Mouse (Mus musculus) retina, postnatal 1 day (tissue): ENCODE data around the gene Nucb1.
"Not testable (repeated sequence)": the region's sequence is repeated elsewhere in the genome, so short reads cannot be mapped to it uniquely, and the experiment has no call there.

ENCODE experiments used
- DNase-seq: peaks from one replicate; pipeline ENCODE4 v3.0.0-alpha.2; 2012

The Nucb1 gene

GRCm38 (mm10) chr7:45488293-45489204 lies 21.7 kb downstream of the Nucb1 start, which contains the start of gene Dhdh:
Gene Dhdh, minus strand, starts transcription at chr7:45488805.
- peak; percentile 76 for DNase-seq

- peak; percentile 64 for DNase-seq
Measured at GRCm38 (mm10) chr7:45487861-45488292, 22.3 kb downstream of the Nucb1 start.

- no peak for DNase-seq
Measured at GRCm38 (mm10) chr7:45486761-45487415, 23.3 kb downstream of the Nucb1 start, which contains the start of gene Gm45808. Gene Gm45808, minus strand, starts transcription at chr7:45486811.

- DNase-seq: no peak
Measured at GRCm38 (mm10) chr7:45486158-45486557, 24.0 kb downstream of the Nucb1 start.

- DNase-seq: not testable (repeated sequence)
Measured at GRCm38 (mm10) chr7:45484985-45485384, 25.2 kb downstream of the Nucb1 start.

GRCm38 (mm10) chr7:45482166-45482565 lies 28.0 kb downstream of the Nucb1 start:
- DNase-seq: no peak

- peak; percentile 77 for DNase-seq
Measured at GRCm38 (mm10) chr7:45481374-45481927, 28.8 kb downstream of the Nucb1 start, which contains the start of gene Tulp2. Gene Tulp2, plus strand, starts transcription at chr7:45481877.

- not testable (repeated sequence) for DNase-seq
Measured at GRCm38 (mm10) chr7:45480310-45480709, 29.9 kb downstream of the Nucb1 start.

- no peak for DNase-seq
Measured at GRCm38 (mm10) chr7:45478774-45479173, 31.4 kb downstream of the Nucb1 start.

- peak; percentile 72 for DNase-seq
Measured at GRCm38 (mm10) chr7:45477003-45477402, 33.2 kb downstream of the Nucb1 start.

- no peak for DNase-seq
Measured at GRCm38 (mm10) chr7:45476453-45476852, 33.8 kb downstream of the Nucb1 start.

- DNase-seq: peak; percentile 51
Measured at GRCm38 (mm10) chr7:45475291-45475969, 34.8 kb downstream of the Nucb1 start.

- peak; percentile 71 for DNase-seq
Measured at GRCm38 (mm10) chr7:45470869-45471268, 39.3 kb downstream of the Nucb1 start.

GRCm38 (mm10) chr7:45467090-45467670 lies 43.0 kb downstream of the Nucb1 start:
- DNase-seq: no peak

- peak; percentile 98 for DNase-seq
Measured at GRCm38 (mm10) chr7:45466283-45467089, 43.7 kb downstream of the Nucb1 start, which contains the start of gene Bax. Gene Bax, minus strand, starts transcription at chr7:45466898.

GRCm38 (mm10) chr7:45465549-45465948 lies 44.7 kb downstream of the Nucb1 start:
- no peak for DNase-seq

GRCm38 (mm10) chr7:45465112-45465511 lies 45.1 kb downstream of the Nucb1 start:
- no peak for DNase-seq

GRCm38 (mm10) chr7:45463987-45464778 lies 46.0 kb downstream of the Nucb1 start:
- DNase-seq: no peak

GRCm38 (mm10) chr7:45462868-45463267 lies 47.3 kb downstream of the Nucb1 start:
- DNase-seq: not testable (repeated sequence)

- no peak for DNase-seq
Measured at GRCm38 (mm10) chr7:45462325-45462724, 47.9 kb downstream of the Nucb1 start.
